Mouse (Mus musculus): ENCODE measurements around the gene Parp12.

The Parp12 gene

DNA sequence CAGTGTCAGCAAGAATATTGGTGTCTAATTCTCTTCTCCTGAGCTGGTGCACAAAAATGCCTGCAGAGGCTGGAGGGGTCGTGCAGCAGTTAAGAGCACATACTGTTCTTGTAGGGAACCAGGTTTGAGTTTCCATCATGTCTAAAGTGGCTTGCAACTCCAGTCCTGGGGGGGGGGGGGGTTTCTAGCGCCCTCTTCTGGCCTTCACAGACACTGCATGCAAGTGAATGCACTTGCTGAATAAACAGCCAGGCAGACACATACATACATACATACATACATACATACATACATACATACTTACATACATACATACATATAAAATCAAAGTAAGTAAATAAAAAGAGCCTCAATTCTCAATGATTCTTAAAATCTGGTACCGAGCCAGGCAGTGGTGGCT lies 59.8 kb downstream of the Parp12 start:
- DNase-seq (ENCODE audit: low spot score in 2 of 2) = no peak

DNA sequence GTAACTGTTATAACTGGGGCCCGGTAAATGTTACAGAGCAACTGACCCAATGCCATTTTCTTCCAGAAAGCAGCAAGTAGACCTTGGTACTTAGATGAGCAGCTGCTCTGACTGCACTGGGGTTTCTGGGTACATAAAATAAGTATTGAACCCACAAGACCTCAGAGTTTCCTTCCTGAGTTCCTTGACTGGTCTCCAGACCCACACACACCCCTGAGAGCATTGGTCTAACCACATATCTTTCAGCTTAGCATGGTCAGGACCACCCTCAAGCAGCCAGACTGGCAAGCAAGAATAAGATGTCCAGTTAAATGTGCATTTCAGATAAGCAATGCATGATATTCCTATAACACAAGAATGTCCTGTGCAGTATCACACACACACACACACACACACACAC lies 61.0 kb downstream of the Parp12 start:
- DNase-seq (ENCODE audit: low spot score in 2 of 2) = no peak

DNA sequence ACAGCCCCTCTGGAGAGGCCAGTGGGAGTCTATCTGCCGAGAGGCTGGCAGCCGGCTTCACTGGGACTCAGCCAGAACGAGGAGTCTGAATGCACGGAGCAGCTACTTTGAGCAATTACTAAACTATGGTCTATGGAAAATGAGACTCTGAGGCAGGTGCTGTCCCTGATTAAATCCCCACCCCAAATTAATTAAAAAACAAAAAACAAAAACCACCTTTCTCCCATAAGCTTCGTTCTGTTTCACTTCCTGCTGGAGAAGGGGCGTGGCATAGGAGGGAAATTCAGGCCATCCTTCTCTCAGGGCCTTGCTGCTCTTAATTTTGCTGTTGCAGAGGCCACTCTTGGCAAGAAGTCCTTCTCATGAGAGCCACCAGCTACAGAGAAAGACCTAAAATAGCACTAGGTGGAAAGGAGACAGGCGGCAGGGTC lies 62.3 kb downstream of the Parp12 start:
- no peak for DNase-seq (ENCODE audit: low spot score in 2 of 2)

DNA sequence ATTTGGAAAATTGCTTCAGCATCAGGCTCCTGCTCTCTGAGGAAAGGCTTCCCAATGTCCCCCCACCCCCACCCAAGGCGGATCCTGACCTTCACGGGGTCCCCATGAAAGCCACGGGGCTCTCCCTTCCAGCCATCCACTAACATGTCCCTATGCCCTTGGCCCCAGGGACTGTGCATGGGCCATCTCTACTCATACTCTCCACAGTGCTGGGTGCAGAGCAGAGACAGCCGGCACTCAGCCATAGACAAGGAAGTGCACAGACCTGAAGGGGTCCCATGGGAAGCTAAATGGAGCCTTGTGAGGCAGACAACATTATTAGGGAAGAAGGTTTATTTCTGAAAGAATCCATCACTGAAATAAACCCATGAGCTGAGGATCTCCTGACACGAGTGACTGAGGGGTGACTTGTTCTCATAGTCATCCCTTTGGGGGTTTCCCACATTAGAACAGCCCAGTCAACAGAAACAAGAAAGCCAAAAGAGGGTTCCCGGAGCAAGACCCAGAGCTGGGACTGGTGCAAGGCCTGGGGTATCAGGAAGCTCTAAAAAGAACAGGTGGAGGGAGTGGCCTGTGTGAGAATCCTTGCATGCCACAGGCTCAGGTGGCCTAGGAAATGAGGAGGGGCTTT lies 63.2 kb downstream of the Parp12 start:
- DNase-seq (ENCODE audit: low spot score in 2 of 2) = no peak

DNA sequence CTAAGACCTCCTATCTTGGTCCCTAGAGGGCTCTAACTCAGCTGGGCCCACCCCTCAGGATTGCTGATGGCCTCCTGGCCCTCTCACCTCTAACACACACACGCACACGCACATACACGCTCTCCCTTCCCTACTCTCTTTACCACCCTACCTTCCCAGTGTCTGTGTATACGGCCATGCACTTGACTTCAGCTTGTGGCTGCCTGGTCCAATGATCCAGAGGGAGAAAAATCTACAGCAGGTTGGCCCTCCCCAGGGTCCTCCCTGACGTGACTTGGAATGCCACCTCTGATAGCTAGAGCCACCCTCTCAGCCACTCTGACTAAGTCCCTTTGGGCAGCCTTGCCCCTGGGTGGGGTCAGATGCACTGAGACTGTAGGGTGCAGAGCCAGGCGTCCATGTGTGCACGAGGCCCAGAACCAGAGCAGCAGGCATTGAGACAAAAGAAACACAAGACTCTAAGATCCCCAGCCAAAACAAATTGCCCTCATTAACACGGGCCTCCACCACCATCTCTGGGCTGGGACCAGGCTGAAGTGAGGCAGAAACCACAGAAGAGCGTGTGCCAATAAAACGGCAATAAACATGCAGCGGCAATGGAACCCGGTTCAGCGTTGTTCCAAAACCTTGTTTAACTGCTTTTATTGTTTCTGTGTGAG lies 63.8 kb downstream of the Parp12 start:
- no peak for DNase-seq (ENCODE audit: low spot score in 2 of 2)

DNA sequence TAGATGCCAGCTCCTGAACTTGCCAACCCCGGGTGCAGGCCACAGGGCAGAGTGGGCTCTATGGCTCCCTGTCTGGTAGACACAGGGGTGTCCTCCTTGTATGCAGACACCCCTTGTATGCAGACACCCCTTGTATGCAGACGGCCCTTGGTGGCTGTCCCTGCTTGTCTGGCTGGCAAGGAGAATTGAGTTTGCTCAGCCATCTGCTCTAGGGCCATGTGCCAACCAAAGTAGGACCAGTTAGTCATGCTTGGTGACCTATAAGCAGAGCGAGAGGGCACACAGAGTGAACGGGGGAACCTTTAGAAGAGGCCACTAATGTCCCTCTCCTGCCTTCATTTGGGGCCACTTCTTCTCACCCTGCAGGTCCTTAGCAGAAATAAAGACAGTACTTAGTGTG lies 65.5 kb downstream of the Parp12 start:
- DNase-seq (ENCODE audit: low spot score in 2 of 2) = no peak

DNA sequence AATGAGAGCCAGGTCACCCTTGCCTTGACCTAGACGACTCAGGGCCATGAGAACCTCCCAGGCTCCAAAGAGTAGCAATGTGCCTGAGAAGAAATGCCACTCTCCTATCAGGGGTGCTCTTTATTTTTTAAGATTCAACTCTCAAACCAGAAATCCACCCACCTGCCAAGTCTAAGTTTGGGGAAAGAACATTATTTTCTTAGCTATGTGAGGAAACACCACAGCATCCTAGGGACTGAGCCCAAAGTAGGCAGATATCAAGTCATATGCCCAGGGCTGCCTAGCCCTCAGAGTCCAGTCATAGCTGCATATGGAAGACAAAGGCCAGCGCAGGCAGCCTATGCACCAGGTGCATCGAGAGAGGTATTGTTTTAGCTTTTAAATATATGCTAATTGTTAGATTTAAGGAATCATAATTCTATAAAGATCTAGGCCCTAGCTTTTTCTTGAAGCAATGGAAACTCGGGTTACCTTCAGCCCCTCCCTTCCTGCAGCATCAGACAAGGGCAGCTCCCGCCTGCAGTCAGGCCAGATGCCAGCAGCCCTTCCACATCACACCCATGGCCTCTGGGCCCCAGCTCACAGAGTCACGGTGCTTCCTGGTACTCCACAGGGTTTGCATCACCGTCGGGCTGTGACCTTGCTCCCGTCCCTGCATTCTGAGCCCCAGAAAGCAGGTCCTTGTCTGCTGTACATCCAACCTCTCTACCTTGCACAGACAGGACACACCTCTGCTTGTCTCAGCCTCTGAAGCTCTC lies 66.2 kb downstream of the Parp12 start:
- DNase-seq (ENCODE audit: low spot score in 2 of 2) = no peak

DNA sequence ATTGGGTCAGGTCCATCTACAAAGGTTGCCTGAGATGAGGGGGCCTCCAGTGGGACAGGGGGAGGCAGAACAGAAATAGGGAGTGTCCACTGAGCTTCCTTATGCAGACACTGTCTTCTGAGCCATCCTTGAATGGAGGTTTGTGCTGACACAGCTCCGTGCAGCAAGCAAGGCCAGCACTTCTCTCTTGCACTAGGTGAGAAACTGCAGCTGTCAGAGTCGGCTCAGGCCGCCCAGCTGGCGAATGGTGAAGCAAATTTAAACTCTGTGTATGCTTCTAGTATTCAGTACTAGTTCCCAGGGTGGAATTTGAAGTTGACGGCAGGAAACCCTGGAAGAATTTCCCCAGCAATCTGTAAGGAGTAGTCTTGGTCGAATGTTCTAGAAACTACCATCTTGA lies 67.3 kb downstream of the Parp12 start:
- no peak for DNase-seq (ENCODE audit: low spot score in 2 of 2)

DNA sequence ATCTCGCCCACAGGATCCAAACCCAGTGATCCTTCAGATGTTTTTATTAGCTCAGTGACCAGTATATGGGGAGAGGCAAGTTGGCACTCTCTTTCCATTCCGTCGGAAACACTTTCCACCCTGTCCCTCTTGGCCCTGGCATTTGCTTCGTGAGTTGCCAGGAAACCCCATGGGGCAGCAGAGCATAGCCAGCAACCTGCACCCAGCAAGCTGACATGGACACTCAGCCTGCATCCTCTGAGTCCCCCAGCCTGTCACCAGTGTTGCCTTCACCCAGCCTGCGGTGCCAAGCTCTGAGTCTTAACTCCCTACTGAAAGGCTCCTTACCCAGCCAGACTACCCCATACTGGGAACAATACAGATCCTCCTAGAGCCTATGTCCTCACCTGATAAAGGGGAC lies 69.0 kb downstream of the Parp12 start:
- no peak for DNase-seq (ENCODE audit: low spot score in 2 of 2)

DNA sequence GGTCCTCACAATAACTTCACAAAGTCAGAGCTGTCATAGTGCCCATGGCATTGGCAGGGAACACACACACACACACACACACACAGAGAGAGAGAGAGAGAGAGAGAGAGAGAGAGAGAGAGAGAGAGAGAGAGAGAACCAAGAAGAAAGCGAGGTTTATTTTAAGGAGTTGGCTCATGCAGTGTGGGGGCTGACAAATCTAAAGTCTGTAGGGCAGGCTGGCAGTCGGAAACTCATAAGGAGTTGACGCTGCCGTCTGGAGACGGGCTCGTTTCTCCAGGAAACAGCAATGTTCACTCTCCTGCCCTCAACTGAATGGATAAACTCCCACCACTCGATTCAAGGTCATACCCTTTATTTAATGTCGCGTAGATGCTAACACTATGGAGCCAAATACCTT lies 77.7 kb downstream of the Parp12 start:
- DNase-seq (ENCODE audit: low spot score in 2 of 2) = no peak
